Mouse (Mus musculus) testis, adult 2 months (tissue): ENCODE results near the gene Fam110a.

Experiments used
- CTCF ChIP-seq: fragments of 200-500 bp; IDR thresholded peaks from 2 replicates; pipeline ENCODE4 v1.5.1; 2012; ENCODE audit warnings: low read depth, mild to moderate bottlenecking, inconsistent platforms, low read length, moderate library complexity; ENCODE audit not compliant: control insufficient read depth, insufficient read depth, insufficient replicate concordance
- POLR2A ChIP-seq: fragments of 200-500 bp; IDR thresholded peaks from 2 replicates; pipeline ENCODE4 v1.6.1; 2012; ENCODE audit warnings: low read depth, mild to moderate bottlenecking, inconsistent platforms, low read length, moderate library complexity; ENCODE audit not compliant: control insufficient read depth

DNA sequence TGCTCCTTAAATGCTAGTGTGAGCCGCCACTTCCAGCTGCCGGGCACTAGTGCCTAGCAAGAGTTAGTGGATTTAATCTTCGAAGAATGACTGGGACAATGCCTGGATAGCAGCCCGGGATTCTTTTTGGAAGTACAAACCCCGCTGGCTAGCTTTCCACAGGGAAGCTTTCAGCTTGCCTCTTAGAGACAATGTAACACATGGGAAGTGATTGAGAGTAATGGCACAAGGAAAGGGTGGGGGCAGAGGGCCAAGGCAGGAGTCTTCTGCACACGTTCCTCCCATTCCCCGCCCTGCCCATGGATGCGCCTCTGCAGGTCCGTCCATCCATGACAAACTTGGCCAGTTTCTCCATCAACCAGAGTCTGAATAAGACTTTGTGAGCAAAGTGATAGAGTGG, 36.6 kb upstream of the Fam110a start:
- TF ChIP-seq POLR2A (no peak), CTCF (no peak)
